9 mouse cellular contexts compared by ENCODE assay signal in genomic region chr16:95459325-95459691, GRCm38 (mm10).
DNase-seq lines count a peak whose midpoint lies in the region; ATAC-seq lines count a peak whose summit lies in the region.
"Had no signal": no experiment of that assay in that cellular context is flagged by ENCODE, and none has a peak within 500 bp of the region (broad histone marks: within the 10 kb centered on the region; RNA-seq: fewer than 3 reads in every experiment).

No protein-coding gene starts in this region.

- no peak overlapping the region for H3K4me3 ChIP-seq in embryonic facial prominence, embryonic 10.5 days
- peak overlapping the region; percentile 29; the same call in 1 of the 2 replicates for H3K4me3 ChIP-seq in lung, embryonic 15.5 days

- no peak overlapping the region for H3K9ac ChIP-seq in lung, embryonic 15.5 days

- peaks cover 10% of the 10 kb centered on the region; the same call in 1 of the 2 replicates for H3K4me1 ChIP-seq in embryonic facial prominence, embryonic 10.5 days
- H3K4me1 ChIP-seq in lung, embryonic 15.5 days: 0 out of 2 replicates have a peak, but pooled peaks cover 5% of the 10 kb centered on the region

- intact Hi-C loops in heart, postnatal 14 days (cut with DNase I): loop anchor here (5.0 kb wide), 1 partner anchor 243 kb away; the partner anchor contains the start of gene Ets2

- no peaks in the 10 kb centered on the region for H3K27me3 ChIP-seq in embryonic facial prominence, embryonic 10.5 days (replicated peaks; ENCODE audit: low read depth, poor library complexity, severe bottlenecking)
- H3K27me3 ChIP-seq in lung, embryonic 15.5 days: no peaks in the 10 kb centered on the region

- 0 out of 2 replicates have a peak overlapping the region, but pooled peaks have one; percentile 6 for H3K27ac ChIP-seq in embryonic facial prominence, embryonic 10.5 days (replicated peaks)
- 0 out of 2 replicates have a peak overlapping the region, but pooled peaks have one; percentile 8 for H3K27ac ChIP-seq in lung, embryonic 15.5 days

- peak; percentile 98 for DNase-seq in heart, adult 11 months
- no peak for DNase-seq in heart, postnatal 14 days
- no peak for DNase-seq in embryonic facial prominence, embryonic 10.5 days (ENCODE audit: low spot score)
- peak; percentile 14 to 53 for DNase-seq in kidney, adult 8-10 months
- DNase-seq in left cerebral cortex, adult 8-10 months (ENCODE audit: low spot score in 2 of 2): no peak
- DNase-seq in layer of hippocampus, postnatal 14 days (ENCODE audit: low spot score in 2 of 2): no peak
- DNase-seq in testis, postnatal 14 days (ENCODE audit: low spot score): no peak

- no peak overlapping the region for H3K4me2 ChIP-seq in lung, embryonic 15.5 days

- H3K36me3 ChIP-seq in embryonic facial prominence, embryonic 10.5 days (replicated peaks): no peaks in the 10 kb centered on the region
- no peaks in the 10 kb centered on the region for H3K36me3 ChIP-seq in lung, embryonic 15.5 days

- peak; percentile 67; the same call in 1 of the 2 replicates for ATAC-seq in lung, embryonic 15.5 days (ENCODE audit: borderline replicate concordance, extremely low read depth, low FRiP score, low TSS enrichment)
- ATAC-seq: Patski had no signal

- no peaks in the 10 kb centered on the region for H3K9me3 ChIP-seq in embryonic facial prominence, embryonic 10.5 days
- no peaks in the 10 kb centered on the region for H3K9me3 ChIP-seq in lung, embryonic 15.5 days

- WGBS in embryonic facial prominence, embryonic 10.5 days: 73% methylated on average over 5 of the region's 5 CpGs
- 53% methylated on average over 5 of the region's 5 CpGs for WGBS in lung, embryonic 15.5 days

Comparison
In these comparisons a context has a peak if more than half of its experiments do, and no peak if none do; other contexts are left out.
1. DNase-seq: peak in heart, adult 11 months (single experiment) and kidney, adult 8-10 months (2 of 2); none in heart, postnatal 14 days (0 of 2), embryonic facial prominence, embryonic 10.5 days (single experiment), left cerebral cortex, adult 8-10 months (0 of 2), layer of hippocampus, postnatal 14 days (0 of 2) and testis, postnatal 14 days (single experiment).